Mouse (Mus musculus) liver, postnatal 0 days (tissue): ENCODE measurements around the gene Cep112. TPM values are rescaled to one million over a fixed set of nuclear protein-coding genes. Genes with fewer than 3 reads are reported as not detected.
A peak's percentile ranks its signal among the peaks of the same experiment; 100 is the strongest.

Experiments used
- ATAC-seq: fragments of 200-750 bp; cut with Nextera tagmentation; 2 replicates; pipeline ENCODE4 v1.8.0; 2017; ENCODE audit warnings: mild to moderate bottlenecking, moderate library complexity
- DNase-seq: peaks from one replicate; pipeline ENCODE4 v3.0.0-alpha.2; 2016
- H3K27ac ChIP-seq: fragments of 300-500 bp; sonication (generic); 2 replicates; pipeline ENCODE4 v1.5.1; 2014; ENCODE audit warnings: antibody characterized with exemption, moderate library complexity, mild to moderate bottlenecking, low read depth
- H3K27me3 ChIP-seq: fragments of 300-500 bp; sonication (generic); 2 replicates; pipeline ENCODE4 v1.6.1; 2014; ENCODE audit warnings: low read length, control low read depth, mixed read lengths; ENCODE audit not compliant: insufficient read depth
- H3K36me3 ChIP-seq: fragments of 300-500 bp; sonication (generic); replicated peaks from 2 replicates; pipeline ENCODE4 v1.6.1; 2014; ENCODE audit warnings: mild to moderate bottlenecking, control low read depth, low read length, moderate library complexity, mixed read lengths; ENCODE audit not compliant: insufficient read depth
- H3K4me1 ChIP-seq: fragments of 300-500 bp; sonication (generic); 2 replicates; pipeline ENCODE4 v1.6.1; 2014; ENCODE audit warnings: antibody characterized with exemption, mild to moderate bottlenecking, control low read depth; ENCODE audit not compliant: insufficient read depth
- H3K4me2 ChIP-seq: fragments of 300-500 bp; sonication (generic); 2 replicates; pipeline ENCODE4 v1.6.1; 2014; ENCODE audit warnings: low read depth, mild to moderate bottlenecking, low read length, moderate library complexity, mixed read lengths
- H3K4me3 ChIP-seq: fragments of 300-500 bp; sonication (generic); 2 replicates; pipeline ENCODE4 v1.5.1; 2014; ENCODE audit warnings: low read depth, low read length
- H3K9ac ChIP-seq: fragments of 300-500 bp; sonication (generic); replicated peaks from 2 replicates; pipeline ENCODE4 v1.6.1; 2014; ENCODE audit warnings: mild to moderate bottlenecking, moderate library complexity
- H3K9me3 ChIP-seq: fragments of 300-500 bp; sonication (generic); 2 replicates; pipeline ENCODE4 v1.6.1; 2016; ENCODE audit warnings: mild to moderate bottlenecking, control low read depth, low read length, mixed read lengths
- CTCF ChIP-seq: sonication (generic); IDR thresholded peaks from 2 replicates; pipeline ENCODE4 v1.5.1; 2016; ENCODE audit warnings: antibody characterized with exemption, low read depth
- EP300 ChIP-seq: IDR thresholded peaks from 2 replicates; pipeline ENCODE4 v1.6.1; 2016; ENCODE audit warnings: antibody characterized with exemption, low read depth, mild to moderate bottlenecking
- WGBS: fragments of 180-500 bp; shearing (Covaris S2); extraction: QIAGEN DNeasy Blood & Tissue Kit; methylation state at CpG from one replicate; pipeline ENCODE4 v1.1.7; 2014; ENCODE audit not compliant: insufficient replicate concordance; 5-methylcytosine and 5-hydroxymethylcytosine counted together
- polyA plus RNA-seq: library from polyadenylated mRNA; unstranded; fragments of >200 nt; fragmentation: Nextera tagmentation; extraction: Ambion mirVana; gene quantifications from 2 replicates; pipeline ENCODE4 v1.2.1, GENCODE M21; 2015

Cep112 gene
- polyA plus RNA-seq, 1 experiment from 2014 or later, result 1.1 TPM

GRCm38 (mm10) chr11:108385666-108386024 is 39.3 kb upstream of the Cep112 start:
- H3K27ac ChIP-seq, result peak overlapping the region; percentile 69
- H3K36me3 ChIP-seq, result no peaks in the 10 kb centered on the region
- no peaks in the 10 kb centered on the region for H3K9me3 ChIP-seq
- no peaks in the 10 kb centered on the region for H3K4me1 ChIP-seq
- H3K4me2 ChIP-seq, result no peak overlapping the region
- no peak overlapping the region for H3K4me3 ChIP-seq
- ATAC-seq (peak; percentile 78), DNase-seq (no peak)
- TF ChIP-seq EP300 (no peak), CTCF (no peak)
- no peak overlapping the region for H3K9ac ChIP-seq
- WGBS, result 64% methylated on average over 1 of the region's 1 CpGs
- no peaks in the 10 kb centered on the region for H3K27me3 ChIP-seq

DNA sequence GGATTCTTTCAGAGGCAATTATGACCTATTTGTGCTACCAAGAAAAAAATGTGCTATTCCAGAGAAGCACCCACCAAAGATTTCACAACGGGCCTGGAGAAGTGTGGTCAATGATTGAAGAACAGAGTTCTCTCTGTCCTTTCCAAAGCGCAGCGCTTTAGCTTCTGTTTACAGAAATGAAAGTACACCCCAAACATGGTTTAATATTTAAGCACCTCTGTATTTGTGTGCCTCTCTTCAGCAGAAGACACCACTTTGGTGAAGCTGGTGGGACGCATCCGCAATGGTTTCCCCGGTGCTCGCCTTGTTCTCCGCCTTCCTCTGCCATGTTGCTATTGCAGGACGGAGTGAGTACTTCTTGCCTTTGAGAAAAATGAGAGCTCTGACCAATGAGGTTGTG is 29.9 kb upstream of the Cep112 start:
- H3K36me3 ChIP-seq, result no peaks in the 10 kb centered on the region; the same call in 1 of the 2 replicates
- H3K9ac ChIP-seq, result peak overlapping the region; percentile 68
- WGBS, result 74% methylated on average over 9 of the region's 9 CpGs
- H3K27ac ChIP-seq, result peak overlapping the region; percentile 85
- H3K27me3 ChIP-seq, result no peaks in the 10 kb centered on the region
- TF ChIP-seq EP300 (peak; percentile 54; the same call in 1 of the 2 replicates), CTCF (no peak)
- DNase-seq, result peak; percentile 54
- H3K4me3 ChIP-seq, result peak overlapping the region; percentile 49
- peak; percentile 76 for ATAC-seq
- no peaks in the 10 kb centered on the region for H3K9me3 ChIP-seq
- H3K4me1 ChIP-seq, result no peaks in the 10 kb centered on the region
- H3K4me2 ChIP-seq, result peak overlapping the region; percentile 45; the same call in 1 of the 2 replicates

DNA sequence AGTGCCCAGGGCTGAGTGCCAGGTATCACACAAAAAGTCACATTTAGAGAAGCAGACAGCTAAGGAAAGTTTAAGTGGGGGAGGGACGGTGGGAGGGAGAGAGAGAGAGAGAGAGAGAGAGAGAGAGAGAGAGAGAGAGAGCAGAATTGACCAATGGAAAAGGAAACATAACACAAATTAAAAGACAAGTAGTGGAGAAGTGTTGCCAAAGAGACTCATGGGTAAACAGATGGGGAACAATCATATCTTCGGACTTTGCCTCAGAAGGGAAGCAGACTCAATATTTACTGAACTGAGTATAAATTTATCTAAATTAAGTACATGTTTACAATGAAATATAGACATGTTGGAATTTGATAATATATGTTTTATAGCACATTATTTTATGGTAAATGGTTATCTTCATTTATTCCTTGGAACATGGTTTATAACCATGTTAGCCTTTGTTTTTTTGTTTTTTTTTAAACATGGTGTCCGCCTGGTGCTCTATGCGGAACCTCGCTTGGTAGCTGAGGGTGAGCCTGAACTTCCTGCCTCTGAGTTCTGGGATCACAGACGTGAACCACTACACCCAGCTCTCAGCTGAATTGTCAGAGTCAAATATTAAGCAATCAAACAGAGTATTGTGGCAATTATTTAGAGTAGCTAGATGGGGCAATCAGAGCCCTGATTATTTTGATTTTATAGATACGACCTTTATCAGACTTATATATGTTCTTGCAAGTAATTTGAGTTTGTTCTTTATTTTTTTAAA is 28.7 kb upstream of the Cep112 start:
- WGBS, result 63% methylated on average over 7 of the region's 7 CpGs
- H3K4me2 ChIP-seq, result peak overlapping the region; percentile 45; the same call in 1 of the 2 replicates
- ATAC-seq (peak; percentile 76), DNase-seq (no peak)
- H3K4me1 ChIP-seq, result no peaks in the 10 kb centered on the region
- TF ChIP-seq EP300, result no peak
- no peak for TF ChIP-seq CTCF
- peak overlapping the region; percentile 49 for H3K4me3 ChIP-seq
- peak overlapping the region; percentile 68 for H3K9ac ChIP-seq
- no peaks in the 10 kb centered on the region for H3K9me3 ChIP-seq
- peak overlapping the region; percentile 85 for H3K27ac ChIP-seq
- no peaks in the 10 kb centered on the region; the same call in 1 of the 2 replicates for H3K36me3 ChIP-seq
- H3K27me3 ChIP-seq, result no peaks in the 10 kb centered on the region

GRCm38 (mm10) chr11:108409876-108410644 is 14.9 kb upstream of the Cep112 start:
- 74% methylated on average over 7 of the region's 9 CpGs for WGBS
- Histone ChIP-seq H3K9ac (no peak overlapping the region), H3K36me3 (peaks cover 26% of the 10 kb centered on the region), H3K27me3 (no peaks in the 10 kb centered on the region), H3K27ac (no peak overlapping the region), H3K4me1 (no peaks in the 10 kb centered on the region; the same call in 1 of the 2 replicates), H3K9me3 (no peaks in the 10 kb centered on the region), H3K4me2 (no peak overlapping the region), H3K4me3 (no peak overlapping the region)
- no peak for TF ChIP-seq EP300
- DNase-seq, result no peak
- ATAC-seq, result no peak

DNA sequence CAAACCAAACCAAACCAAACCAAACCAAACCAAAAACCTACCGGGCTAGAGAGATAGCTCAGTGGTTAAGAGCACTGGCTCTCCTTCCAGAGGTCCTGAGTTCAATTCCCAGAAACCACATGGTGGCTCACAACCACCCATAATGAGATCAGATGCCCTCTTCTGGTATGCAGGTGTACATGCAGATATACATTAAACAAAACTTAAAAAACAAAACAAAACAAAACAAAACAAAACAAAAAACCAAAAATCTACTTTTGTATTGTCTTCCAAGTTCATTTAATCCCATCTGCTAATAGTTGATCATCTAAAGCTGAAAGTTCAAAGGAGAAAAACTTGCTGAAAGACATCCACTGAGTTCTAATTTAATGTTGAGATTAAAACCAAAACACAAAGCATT is 8.6 kb upstream of the Cep112 start:
- no peak overlapping the region for H3K4me3 ChIP-seq
- 71% methylated on average over 1 of the region's 1 CpGs for WGBS

GRCm38 (mm10) chr11:108418540-108418939 is 6.5 kb upstream of the Cep112 start:
- no peak overlapping the region for H3K4me3 ChIP-seq
- H3K9me3 ChIP-seq, result no peaks in the 10 kb centered on the region
- H3K4me1 ChIP-seq, result no peaks in the 10 kb centered on the region
- no peaks in the 10 kb centered on the region for H3K27me3 ChIP-seq
- ATAC-seq (no peak), DNase-seq (no peak)
- WGBS, result 24% methylated on average over 1 of the region's 1 CpGs
- H3K9ac ChIP-seq, result no peak overlapping the region
- H3K36me3 ChIP-seq, result peaks cover 8% of the 10 kb centered on the region; the same call in 1 of the 2 replicates
- H3K27ac ChIP-seq, result no peak overlapping the region
- no peak for TF ChIP-seq EP300
- peak; percentile 69 for TF ChIP-seq CTCF
- no peak overlapping the region for H3K4me2 ChIP-seq

More for the DNA sequence above, 8.6 kb upstream of the Cep112 start:
- Histone ChIP-seq H3K9ac (no peak overlapping the region), H3K4me2 (no peak overlapping the region), H3K27me3 (no peaks in the 10 kb centered on the region), H3K27ac (no peak overlapping the region), H3K36me3 (peaks cover 21% of the 10 kb centered on the region), H3K4me1 (no peaks in the 10 kb centered on the region), H3K9me3 (no peaks in the 10 kb centered on the region)
- TF ChIP-seq CTCF (no peak), EP300 (no peak)
- ATAC-seq (no peak), DNase-seq (no peak)
